In genomic region chr6:31921561-31922152, GRCm38 (mm10) we compare ENCODE assay signal across 17 mouse cellular contexts.
"Had no signal": no experiment of that assay in that cellular context is flagged by ENCODE, and none has a peak within 500 bp of the region (broad histone marks: within the 10 kb centered on the region; RNA-seq: fewer than 3 reads in every experiment).

No protein-coding gene starts in this region.

- H3K27ac ChIP-seq: kidney, postnatal 0 days; limb, embryonic 10.5 days; liver, embryonic 15.5 days; midbrain, embryonic 10.5 days; neural tube, embryonic 13.5 days had no signal

- H3K36me3 ChIP-seq: limb, embryonic 10.5 days; liver, embryonic 15.5 days; midbrain, embryonic 10.5 days; neural tube, embryonic 13.5 days had no signal

- H3K9ac ChIP-seq: liver, embryonic 15.5 days; neural tube, embryonic 13.5 days had no signal

- H3K27me3 ChIP-seq: liver, embryonic 15.5 days; neural tube, embryonic 13.5 days had no signal

- H3K4me1 ChIP-seq: limb, embryonic 10.5 days; liver, embryonic 15.5 days had no signal

- DNase-seq: kidney, adult 9 months; kidney, postnatal 36 days; lung, adult 2 months; lung, postnatal 36 days; spleen, adult 18-20 months; thymus, postnatal 4 days had no signal

- H3K4me2 ChIP-seq: liver, embryonic 11.5 days; liver, embryonic 15.5 days; neural tube, embryonic 13.5 days had no signal

- H3K9me3 ChIP-seq: limb, embryonic 10.5 days; liver, embryonic 15.5 days; midbrain, embryonic 10.5 days; neural tube, embryonic 13.5 days had no signal

- ATAC-seq: hindbrain, embryonic 16.5 days; inflammation-experienced regulatory T-cells, adult 6 months; intestine, postnatal 0 days; lung, postnatal 0 days; midbrain, embryonic 16.5 days had no signal

- H3K4me3 ChIP-seq: limb, embryonic 10.5 days; liver, embryonic 15.5 days; midbrain, embryonic 10.5 days; neural tube, embryonic 13.5 days had no signal
